Mouse (Mus musculus): Measurements from ENCODE around the gene Cryzl1. TPM values are rescaled to one million over a fixed set of nuclear protein-coding genes. Genes with fewer than 3 reads are reported as not detected.
A peak's percentile ranks its signal among the peaks of the same experiment; 100 is the strongest.

Cryzl1 gene
- total RNA-seq (2015; ENCODE audit: low replicate concordance) (49.7 and 69.6 TPM in 2 replicates), total RNA-seq (2017; ENCODE audit: low replicate concordance) (79.6 and 125 TPM in 2 replicates)

DNA sequence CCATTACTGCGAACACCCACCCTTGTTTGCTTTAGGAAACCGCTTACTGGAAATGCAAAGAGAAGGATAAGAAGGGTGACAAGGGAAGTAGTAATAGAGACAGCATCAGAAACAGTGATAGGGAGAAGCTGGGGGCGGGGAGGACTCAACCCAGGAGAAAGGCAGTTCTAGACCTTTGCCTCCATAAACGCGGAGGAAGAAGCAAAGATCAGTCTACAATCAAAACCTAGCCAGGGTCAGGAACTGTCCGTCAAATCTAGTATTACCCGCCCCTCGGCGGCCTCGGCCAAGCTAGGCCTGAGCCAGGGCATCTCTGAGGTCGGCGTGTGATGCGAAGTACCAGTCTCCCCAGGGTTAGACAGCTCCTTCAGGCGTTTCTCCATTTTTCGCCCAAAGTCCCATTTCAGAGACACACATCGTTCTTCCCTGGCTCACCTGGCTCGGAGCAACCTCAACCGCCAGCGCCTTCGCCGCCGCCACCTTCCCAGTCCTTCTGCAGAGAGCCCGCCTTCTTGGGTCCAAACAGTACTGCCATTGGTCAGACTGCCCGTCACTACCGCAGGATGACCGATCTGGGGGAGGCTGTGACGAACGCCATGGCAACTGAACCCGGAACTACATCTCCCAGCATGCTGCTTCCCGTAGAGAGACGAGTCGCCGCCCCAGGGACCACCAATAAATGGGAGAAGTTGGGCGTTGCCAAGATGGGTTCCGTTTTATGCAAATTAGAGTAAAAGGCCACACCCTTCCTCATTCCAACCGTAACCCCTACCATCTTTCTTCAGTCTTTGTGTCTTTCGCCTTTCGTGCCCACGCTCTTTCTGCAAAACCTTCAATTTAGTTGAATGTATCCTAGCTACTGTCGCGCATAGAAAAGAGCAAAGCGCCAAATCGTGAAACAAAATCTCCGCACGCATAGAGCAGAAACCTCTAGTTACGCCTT, at the start of gene Cryzl1:
Gene Cryzl1, minus strand, starts transcription at position 853 of the 943 bp plus-strand sequence.
- ATAC-seq (replicated peaks; ENCODE audit: low FRiP score, poor library complexity, severe bottlenecking) = peak; percentile 89

DNA sequence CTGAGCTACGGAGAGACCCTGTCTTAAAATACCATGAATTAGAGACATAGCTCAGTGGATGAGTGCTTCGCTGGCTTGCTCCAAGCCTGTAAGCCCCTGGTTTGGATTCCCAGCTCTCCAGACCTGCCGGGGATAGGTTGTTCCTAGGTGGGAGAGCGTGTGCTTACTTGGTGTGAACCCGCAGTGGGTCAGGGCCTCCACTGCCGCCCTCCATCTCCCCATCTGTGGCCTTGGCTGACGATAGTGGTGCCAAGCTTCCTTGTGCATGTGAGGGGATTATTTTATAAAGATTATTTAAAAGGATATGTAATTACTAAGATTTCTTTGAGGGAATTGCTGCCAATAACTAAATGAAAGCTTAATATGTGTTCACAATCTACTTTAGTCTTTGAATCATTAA, 43.8 kb upstream of the Cryzl1 start:
- ATAC-seq (replicated peaks; ENCODE audit: low FRiP score, poor library complexity, severe bottlenecking) = no peak

DNA sequence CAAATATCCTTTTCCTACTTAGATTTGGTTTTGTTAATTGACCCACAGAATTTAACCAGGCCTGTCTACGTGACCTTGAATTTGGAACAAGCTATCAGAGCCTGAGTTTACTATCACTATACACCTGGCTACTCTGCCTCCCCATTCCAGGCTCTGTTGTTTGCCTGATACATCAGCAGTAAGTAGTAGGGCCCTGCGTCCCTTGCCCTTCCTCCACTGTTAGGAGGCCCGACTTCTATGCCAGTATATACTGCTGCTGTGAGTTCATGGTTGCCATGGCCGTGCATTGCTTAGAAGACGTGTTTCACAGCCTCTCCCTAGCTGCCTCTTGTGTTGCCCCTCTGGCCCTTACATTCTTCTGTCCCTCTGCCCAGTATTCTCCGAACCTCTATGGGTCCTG, 42.6 kb upstream of the Cryzl1 start:
- no peak for ATAC-seq (replicated peaks; ENCODE audit: low FRiP score, poor library complexity, severe bottlenecking)

DNA sequence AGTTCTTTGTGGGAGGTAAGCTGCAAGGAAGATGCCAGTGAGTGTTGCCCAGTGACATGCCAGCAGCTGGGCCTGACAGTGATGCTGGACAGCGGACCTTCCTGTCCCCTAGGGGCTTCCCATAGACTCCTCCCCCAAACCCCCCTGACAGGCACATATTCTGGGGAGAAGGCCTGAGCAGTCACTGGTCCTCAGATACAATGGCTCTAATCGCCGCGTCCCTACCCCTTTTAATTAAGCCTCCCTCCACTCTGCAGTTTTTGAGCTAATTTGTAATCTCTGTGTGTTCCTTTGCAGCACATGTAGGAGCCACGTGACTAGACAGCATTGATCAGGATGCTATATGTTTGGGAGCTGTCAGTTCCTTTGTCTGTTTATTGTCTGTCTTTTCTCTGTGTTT, 41.9 kb upstream of the Cryzl1 start:
- ATAC-seq (replicated peaks; ENCODE audit: low FRiP score, poor library complexity, severe bottlenecking) = no peak

GRCm38 (mm10) chr16:91769911-91770310, 41.1 kb upstream of the Cryzl1 start:
- no peak for ATAC-seq (replicated peaks; ENCODE audit: low FRiP score, poor library complexity, severe bottlenecking)

DNA sequence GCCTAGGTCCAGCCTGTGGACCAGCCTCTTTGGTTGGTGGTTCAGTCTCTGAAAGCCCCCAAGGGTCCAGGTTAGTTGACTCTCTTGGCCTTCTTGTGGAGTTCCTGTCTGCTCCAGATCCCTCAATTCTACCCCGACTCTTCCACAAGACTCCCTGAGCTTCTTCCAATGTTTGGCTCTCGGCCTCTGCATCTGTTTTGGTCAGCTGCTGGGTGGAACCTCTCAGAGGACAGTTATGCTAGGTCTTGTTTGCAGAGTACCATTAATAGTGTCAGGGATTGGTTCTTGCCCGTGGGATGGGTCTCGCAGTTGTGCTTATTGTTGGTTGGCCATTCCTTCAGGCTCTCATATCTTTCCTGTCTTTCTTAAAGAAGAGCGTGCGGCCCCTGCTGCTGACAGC, 39.8 kb upstream of the Cryzl1 start:
- ATAC-seq (replicated peaks; ENCODE audit: low FRiP score, poor library complexity, severe bottlenecking) = no peak

GRCm38 (mm10) chr16:91767165-91767701, 38.5 kb upstream of the Cryzl1 start:
- ATAC-seq (replicated peaks; ENCODE audit: low FRiP score, poor library complexity, severe bottlenecking) = no peak

DNA sequence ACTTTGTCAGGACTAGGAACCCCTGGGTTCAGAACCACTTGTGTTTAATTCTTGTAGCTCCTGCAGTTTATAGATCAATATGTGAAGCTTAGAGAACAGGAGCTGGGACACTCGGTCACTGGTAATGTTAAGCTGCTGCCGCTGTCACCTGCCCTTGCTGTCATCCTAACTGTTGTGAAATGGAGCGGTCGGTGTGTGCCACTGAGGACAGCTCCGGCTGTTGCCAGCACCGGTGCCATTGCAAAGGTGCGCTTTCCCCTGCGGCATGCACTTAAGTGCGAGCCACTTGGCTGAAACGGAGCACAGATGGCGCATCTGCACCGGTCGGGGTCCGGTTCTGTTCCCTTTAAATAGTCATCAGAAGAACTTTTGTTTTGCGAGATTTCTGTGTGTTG, 37.0 kb upstream of the Cryzl1 start:
- ATAC-seq (replicated peaks; ENCODE audit: low FRiP score, poor library complexity, severe bottlenecking) = no peak

GRCm38 (mm10) chr16:91765121-91765815, 36.5 kb upstream of the Cryzl1 start:
- ATAC-seq (replicated peaks; ENCODE audit: low FRiP score, poor library complexity, severe bottlenecking) = no peak

- ATAC-seq (replicated peaks; ENCODE audit: low FRiP score, poor library complexity, severe bottlenecking) = no peak
Observed at GRCm38 (mm10) chr16:91764414-91764813, 35.6 kb upstream of the Cryzl1 start.

DNA sequence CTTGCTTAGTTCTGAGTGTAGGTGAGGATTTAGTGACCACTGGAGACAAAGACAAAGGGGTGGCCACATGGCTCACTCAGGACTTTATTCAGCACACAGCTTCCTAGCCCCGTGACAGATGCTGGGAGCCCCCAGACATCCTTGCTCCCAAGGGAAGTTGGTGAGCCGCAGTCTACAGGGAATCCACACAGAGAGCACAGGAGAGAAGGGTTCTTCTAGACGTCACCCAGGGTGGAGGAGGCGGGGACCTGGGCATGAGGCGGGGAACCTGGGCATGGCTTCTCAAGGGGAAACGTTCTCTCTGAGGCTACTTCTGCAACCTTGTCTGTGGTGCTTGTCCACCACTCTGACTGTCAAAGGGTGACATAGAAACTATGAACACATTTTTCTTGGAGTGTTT, 35.2 kb upstream of the Cryzl1 start:
- no peak for ATAC-seq (replicated peaks; ENCODE audit: low FRiP score, poor library complexity, severe bottlenecking)

DNA sequence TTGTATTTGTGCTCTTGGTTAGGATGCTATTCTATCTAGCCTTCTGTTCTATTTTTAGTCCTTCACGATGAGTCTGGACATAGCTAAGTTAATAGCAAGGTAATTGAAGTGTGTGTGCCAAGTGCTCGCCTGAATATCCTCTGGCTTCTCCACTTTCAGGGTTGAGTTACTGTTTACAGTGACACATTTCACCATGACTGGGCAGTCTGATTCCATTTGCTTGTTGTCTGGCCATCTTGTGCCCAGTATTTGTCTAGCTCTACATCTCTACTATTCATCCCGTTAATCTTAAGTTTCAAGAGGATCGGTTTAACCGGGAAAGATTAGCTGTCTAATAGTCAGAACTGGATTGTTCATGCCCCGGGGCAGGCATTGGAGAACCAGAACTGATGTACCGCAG, 33.7 kb upstream of the Cryzl1 start:
- no peak for ATAC-seq (replicated peaks; ENCODE audit: low FRiP score, poor library complexity, severe bottlenecking)

DNA sequence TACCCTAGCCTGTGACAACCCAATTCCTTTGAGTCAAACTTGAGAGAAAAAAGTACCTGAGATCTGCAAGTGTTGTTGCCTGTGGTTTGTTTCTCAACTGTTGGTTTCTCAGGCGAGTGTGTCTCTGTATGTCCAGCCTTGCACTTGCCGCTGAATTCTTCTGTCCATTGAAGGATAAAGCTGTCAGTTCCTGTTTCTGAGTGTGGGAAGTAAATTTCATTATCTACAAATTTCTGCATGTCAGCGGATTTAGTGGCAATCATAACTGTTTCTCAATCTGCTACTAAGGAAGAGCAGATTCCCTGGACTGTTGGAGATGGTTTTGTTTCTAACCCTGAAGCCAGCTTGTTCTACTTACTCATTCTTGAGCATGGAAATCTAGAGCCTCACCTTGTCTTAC, 33.0 kb upstream of the Cryzl1 start:
- ATAC-seq (replicated peaks; ENCODE audit: low FRiP score, poor library complexity, severe bottlenecking) = no peak

GRCm38 (mm10) chr16:91761202-91761601, 32.4 kb upstream of the Cryzl1 start:
- ATAC-seq (replicated peaks; ENCODE audit: low FRiP score, poor library complexity, severe bottlenecking) = no peak

DNA sequence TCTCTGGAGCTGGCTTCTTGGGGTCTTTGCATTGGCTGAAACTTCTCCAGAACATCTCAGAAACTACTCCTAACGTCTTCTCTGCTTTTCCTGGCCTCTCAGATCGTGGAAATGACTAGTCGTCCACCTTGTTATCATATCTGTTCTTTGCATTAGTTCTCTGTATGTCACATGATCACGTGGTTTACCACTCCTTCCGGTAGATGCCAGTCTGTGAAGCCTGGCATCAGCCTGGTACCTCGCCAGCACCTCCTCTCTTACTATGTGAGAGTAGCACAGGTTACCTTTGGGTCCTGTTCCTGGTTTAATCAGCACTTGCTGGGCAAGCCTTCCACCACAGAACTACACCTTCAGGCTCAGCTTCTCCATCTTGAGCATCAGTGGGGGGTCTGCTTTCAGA, 26.2 kb upstream of the Cryzl1 start:
- ATAC-seq (replicated peaks; ENCODE audit: low FRiP score, poor library complexity, severe bottlenecking) = peak; percentile 60; the same call in 1 of the 2 replicates

DNA sequence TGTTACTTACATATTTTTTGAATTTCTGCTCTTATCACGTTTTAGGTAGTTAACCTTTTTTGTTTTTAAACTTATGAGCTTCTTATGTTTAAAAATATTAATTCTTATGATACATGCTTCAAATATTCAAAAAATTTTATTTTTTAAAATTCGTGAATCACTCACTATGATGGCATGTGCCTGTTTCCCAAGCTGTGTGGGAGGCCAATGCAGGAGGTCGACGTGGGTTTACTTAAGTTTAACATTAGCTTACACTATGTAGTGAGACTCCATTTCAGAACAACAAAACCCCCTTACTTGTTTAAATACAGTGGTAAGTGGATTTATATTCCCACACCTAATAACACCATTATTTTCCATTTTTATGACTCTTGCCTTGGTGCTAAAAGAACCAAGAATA, 24.8 kb upstream of the Cryzl1 start:
- ATAC-seq (replicated peaks; ENCODE audit: low FRiP score, poor library complexity, severe bottlenecking) = no peak

DNA sequence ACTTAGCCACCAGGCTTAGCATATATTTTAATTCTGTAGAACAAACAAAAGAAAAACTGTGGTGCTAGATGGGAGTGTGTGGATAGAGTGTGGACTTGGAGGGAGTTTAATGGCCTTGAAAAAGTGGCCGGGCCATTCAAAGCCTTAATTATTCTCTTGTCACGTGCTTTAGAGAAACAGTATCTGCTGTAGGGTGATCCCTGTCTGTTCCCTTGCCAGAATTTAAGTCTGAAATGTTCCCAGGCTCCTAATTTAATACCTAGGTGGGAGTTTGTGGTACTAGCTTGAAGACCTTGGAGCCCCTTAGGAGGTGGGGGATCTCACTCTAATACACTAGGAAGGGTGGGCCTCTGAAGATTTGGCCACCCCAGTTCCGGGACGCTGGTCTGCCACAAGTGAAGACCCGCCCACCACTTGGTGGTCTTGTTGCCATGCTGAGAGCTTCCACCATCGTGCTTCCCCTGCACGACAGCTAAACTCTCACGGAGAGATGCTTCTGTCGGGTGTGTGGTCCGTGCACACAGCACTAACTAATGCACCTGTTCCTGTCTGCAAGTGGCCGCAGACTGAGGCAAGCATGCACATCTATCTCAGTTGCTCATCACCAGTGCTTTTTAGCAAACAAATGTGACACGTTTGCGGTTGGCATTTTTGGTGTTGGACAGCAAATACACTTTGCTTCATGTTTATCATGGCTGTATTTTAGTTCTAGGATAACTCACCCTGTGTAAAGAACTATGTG, 23.0 kb upstream of the Cryzl1 start:
- ATAC-seq (replicated peaks; ENCODE audit: low FRiP score, poor library complexity, severe bottlenecking) = no peak

DNA sequence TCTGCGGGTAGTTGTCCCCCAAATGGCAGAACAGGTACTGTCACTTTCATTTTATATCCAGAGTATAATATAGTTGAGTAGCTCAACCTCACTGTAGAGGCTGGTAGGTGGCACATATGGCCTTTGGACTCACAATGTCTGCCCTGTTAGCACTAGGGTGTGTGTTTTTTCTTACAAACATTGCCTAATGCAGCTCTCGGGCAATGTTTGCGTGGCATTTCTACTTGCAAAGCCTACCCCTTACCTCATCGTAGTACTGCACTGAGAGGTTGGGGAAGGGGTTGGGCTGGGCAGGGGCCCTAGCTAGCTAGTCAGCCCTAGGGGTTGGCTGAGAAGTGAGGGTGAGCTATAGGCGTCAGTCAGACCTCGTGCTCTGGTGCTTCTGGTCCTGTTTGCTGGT, 18.8 kb upstream of the Cryzl1 start:
- ATAC-seq (replicated peaks; ENCODE audit: low FRiP score, poor library complexity, severe bottlenecking) = no peak

- ATAC-seq (replicated peaks; ENCODE audit: low FRiP score, poor library complexity, severe bottlenecking) = no peak
Observed at GRCm38 (mm10) chr16:91746101-91746950, 17.6 kb upstream of the Cryzl1 start.
